Mouse (Mus musculus): ENCODE measurements at regions not wholly inside any gene's neighbourhood (a gene's known extent, or its start where the extent isn't known, plus 50 kb on each side); places are given as distances from the start of the nearest gene placed in this dataset.
A peak's percentile ranks its signal among the peaks of the same experiment; 100 is the strongest.

DNA sequence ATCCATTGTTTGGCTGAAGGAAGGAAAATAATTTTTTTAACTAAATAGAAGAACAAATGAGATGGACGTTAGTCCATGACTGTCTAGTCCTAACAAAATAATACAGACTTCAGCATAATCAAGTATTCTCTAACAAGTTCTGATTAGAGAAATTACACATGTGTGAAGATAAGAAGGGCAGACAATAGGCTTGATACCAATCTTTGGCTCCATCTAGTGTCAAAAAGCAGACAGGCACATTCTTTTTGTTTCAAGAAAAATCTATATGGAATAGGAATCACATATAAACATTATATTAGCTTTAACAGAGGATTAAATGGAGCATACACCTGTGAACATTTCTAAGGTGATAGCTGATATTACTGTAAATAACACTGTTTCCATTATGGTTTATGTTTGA is 92.9 kb upstream of the Nlrp1b start:
- TF ChIP-seq EP300 (IDR thresholded peaks at IDR 0.05; ENCODE audit: low read depth) (no peak), CTCF (IDR thresholded peaks at IDR 0.05; ENCODE audit: low read depth) (peak; percentile 52)
